In genomic region chr11:121794591-121795199, GRCm38 (mm10) we compare ENCODE assay signal across 9 mouse cellular contexts. TPM values are rescaled to one million over a fixed set of nuclear protein-coding genes. Genes with fewer than 3 reads are reported as not detected.
DNase-seq lines count a peak whose midpoint lies in the region; ATAC-seq and TF ChIP-seq lines count a peak whose summit lies in the region.
"Had no signal": no experiment of that assay in that cellular context is flagged by ENCODE, and none has a peak within 500 bp of the region (broad histone marks: within the 10 kb centered on the region; RNA-seq: fewer than 3 reads in every experiment).

No protein-coding gene starts in this region.

- H3K36me3 ChIP-seq in embryonic facial prominence, embryonic 12.5 days, result no peaks in the 10 kb centered on the region
- H3K36me3 ChIP-seq in intestine, embryonic 16.5 days (ENCODE audit: control insufficient read depth, insufficient read depth, low read length), result no peaks in the 10 kb centered on the region

- no peak overlapping the region for H3K9ac ChIP-seq in embryonic facial prominence, embryonic 12.5 days
- no peak overlapping the region for H3K9ac ChIP-seq in intestine, embryonic 16.5 days (ENCODE audit: low read depth, low read length)

- peak; percentile 31 for DNase-seq in brain, embryonic 14.5 days (ENCODE audit: low read depth)
- peak; percentile 89 for DNase-seq in lung, postnatal 10 days
- DNase-seq in layer of hippocampus, postnatal 36 days, result no peak
- DNase-seq in adrenal gland, adult (ENCODE audit: inconsistent age in 2 of 2, low spot score in 1 of 2), result no peak
- no peak for DNase-seq in right cerebral cortex, adult 18-20 months
- DNase-seq: thymus, postnatal 36 days had no signal

- H3K27me3 ChIP-seq in embryonic facial prominence, embryonic 12.5 days, result no peaks in the 10 kb centered on the region
- H3K27me3 ChIP-seq in intestine, embryonic 16.5 days (replicated peaks; ENCODE audit: control insufficient read depth, insufficient read depth, low read length), result no peaks in the 10 kb centered on the region

- no peak overlapping the region for H3K4me3 ChIP-seq in embryonic facial prominence, embryonic 12.5 days
- H3K4me3 ChIP-seq in intestine, embryonic 16.5 days (ENCODE audit: low read length), result no peak overlapping the region

- H3K9me3 ChIP-seq in embryonic facial prominence, embryonic 12.5 days, result no peaks in the 10 kb centered on the region
- H3K9me3 ChIP-seq in intestine, embryonic 16.5 days (ENCODE audit: control insufficient read depth, low read length), result no peaks in the 10 kb centered on the region

- H3K4me2 ChIP-seq in embryonic facial prominence, embryonic 12.5 days (replicated peaks), result no peak overlapping the region
- H3K4me2 ChIP-seq in intestine, embryonic 16.5 days (ENCODE audit: low read depth, low read length), result no peak overlapping the region

- WGBS in embryonic facial prominence, embryonic 12.5 days, result 37% methylated on average over 6 of the region's 6 CpGs
- 34% methylated on average over 6 of the region's 6 CpGs for WGBS in intestine, embryonic 16.5 days

- TF ChIP-seq CTCF in brain, embryonic 14.5 days (IDR thresholded peaks at IDR 0.05; ENCODE audit: borderline replicate concordance, extremely low read depth, insufficient read depth, insufficient read length), result no peak

- peak overlapping the region; percentile 41 for H3K27ac ChIP-seq in embryonic facial prominence, embryonic 12.5 days
- H3K27ac ChIP-seq in intestine, embryonic 16.5 days (ENCODE audit: low read length), result peak overlapping the region; percentile 64

- H3K4me1 ChIP-seq in embryonic facial prominence, embryonic 12.5 days, result 0 out of 2 replicates have a peak, but pooled peaks cover 12% of the 10 kb centered on the region
- peaks cover 12% of the 10 kb centered on the region for H3K4me1 ChIP-seq in intestine, embryonic 16.5 days (ENCODE audit: control insufficient read depth, insufficient read depth, low read length)

- 0 out of 2 replicates have a peak, but pooled peaks have one; percentile 60 for ATAC-seq in embryonic facial prominence, embryonic 12.5 days (ENCODE audit: insufficient number of reproducible peaks, insufficient read depth, low FRiP score, low TSS enrichment)
- ATAC-seq in intestine, embryonic 16.5 days, result peak; percentile 77

- TF ChIP-seq POLR2A in brain, embryonic 14.5 days (IDR thresholded peaks at IDR 0.05; ENCODE audit: borderline replicate concordance, extremely low read depth, insufficient read depth, insufficient read length, poor library complexity, severe bottlenecking), result no peak

RNA-seq across cellular contexts. Expression of gene Ptchd3, which starts 35.4 kb away (rescaled TPM):
- 0.03 TPM in 1 of 2 replicates, not detected in the other for polyA plus RNA-seq in brain, embryonic 14.5 days (2012; rRNA removed)
- polyA plus RNA-seq in embryonic facial prominence, embryonic 12.5 days (2016; fragmentation: Nextera tagmentation; extraction: Ambion mirVana), result not detected in 2 replicates
- polyA plus RNA-seq in intestine, embryonic 16.5 days (2015; fragmentation: Nextera tagmentation; extraction: Ambion mirVana), result not detected in 2 replicates
- not detected for total RNA-seq in layer of hippocampus, postnatal 36 days (2021)
- total RNA-seq: liver, adult 2 months had no signal
- polyA plus RNA-seq: liver, adult 2 months had no signal

Comparison
In these comparisons a context has a peak if more than half of its experiments do, and no peak if none do; other contexts are left out.
1. DNase-seq: peak in brain, embryonic 14.5 days (single experiment) and lung, postnatal 10 days (single experiment); none in layer of hippocampus, postnatal 36 days (0 of 2), adrenal gland, adult (0 of 2) and right cerebral cortex, adult 18-20 months (single experiment).